Mouse (Mus musculus) embryonic fibroblast, embryonic 13.5 days (primary cell): ENCODE measurements around the gene Strn4.

Experiments
- CTCF ChIP-seq: IDR thresholded peaks from 2 replicates; pipeline ENCODE4 v1.5.1; 2011; ENCODE audit warnings: mild to moderate bottlenecking, control low read depth, low read length, moderate library complexity, borderline replicate concordance; ENCODE audit not compliant: insufficient read depth
- POLR2A ChIP-seq: IDR thresholded peaks from 2 replicates; pipeline ENCODE4 v1.6.1; 2011; ENCODE audit warnings: low read depth, mild to moderate bottlenecking, control low read depth, low read length, moderate library complexity

DNA sequence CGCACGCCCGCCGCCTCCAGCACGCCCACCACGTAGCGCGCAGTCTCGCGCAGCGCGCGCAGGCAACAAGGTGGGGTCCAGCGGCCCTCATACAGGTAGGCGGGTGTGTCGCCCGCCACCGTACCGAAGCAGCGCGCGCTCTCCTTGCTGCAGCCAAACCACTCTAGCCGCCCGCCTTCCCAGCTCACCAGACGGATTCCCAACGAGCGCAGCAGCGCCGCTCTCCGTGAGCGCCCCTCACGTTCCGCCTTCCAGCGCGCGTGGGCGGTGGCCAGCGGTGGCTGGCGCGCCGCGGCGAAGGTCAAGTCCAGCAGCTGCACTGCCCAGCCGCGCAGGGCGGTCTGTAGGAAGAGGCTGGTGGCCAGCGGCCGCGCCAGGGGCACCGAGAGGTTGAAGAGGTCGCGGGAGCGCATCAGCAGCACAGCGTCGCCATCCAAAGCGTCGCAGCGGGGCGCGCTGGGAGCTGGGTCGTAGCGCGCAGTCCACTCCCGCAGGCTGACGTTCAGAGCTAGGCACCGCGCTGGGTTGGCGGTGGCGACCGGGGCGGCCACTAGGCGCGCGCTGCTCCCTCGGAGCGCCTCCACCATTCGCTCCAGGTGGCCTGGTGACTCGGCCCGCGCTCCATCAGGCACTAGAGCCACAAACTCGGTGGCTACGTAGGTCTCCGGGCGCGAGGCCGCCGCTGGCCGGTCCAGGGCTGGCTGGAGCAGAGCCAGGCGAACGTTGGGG is 4.6 kb upstream of the Strn4 start:
- TF ChIP-seq CTCF (no peak), POLR2A (no peak)
